Mouse (Mus musculus) midbrain, embryonic 10.5 days (tissue): ENCODE measurements around the gene Gm10563. TPM values are rescaled to one million over a fixed set of nuclear protein-coding genes. Genes with fewer than 3 reads are reported as not detected.

Source experiments
- polyA plus RNA-seq: library from polyadenylated mRNA; unstranded; fragments of >200 nt; fragmentation: Nextera tagmentation; extraction: Ambion mirVana; gene quantifications from 2 replicates; pipeline ENCODE4 v1.2.1, GENCODE M21; 2016

The Gm10563 gene
- polyA plus RNA-seq, 1 experiment from 2014 or later, result not detected

Other genes starting within 250 kb of the Gm10563 start
- not detected in 2 replicates for gene Gabrd, start 247.3 kb downstream of the Gm10563 start, polyA plus RNA-seq
- 7.8 and 8.9 TPM in 2 replicates for gene Cfap74, start 236.2 kb downstream of the Gm10563 start, polyA plus RNA-seq
- 0.14 TPM in 1 of 2 replicates, not detected in the other for gene Tmem52, start 176.3 kb downstream of the Gm10563 start, polyA plus RNA-seq
- 630 and 714 TPM in 2 replicates for gene Gnb1, start 154.0 kb downstream of the Gm10563 start, polyA plus RNA-seq
- 105 and 110 TPM in 2 replicates for gene Nadk, start 83.0 kb downstream of the Gm10563 start, polyA plus RNA-seq
- gene Slc35e2, start 44.0 kb downstream of the Gm10563 start, polyA plus RNA-seq, result 11.9 and 13.4 TPM in 2 replicates
- 79.6 and 82.3 TPM in 2 replicates for gene Cdk11b, start 20.6 kb downstream of the Gm10563 start, polyA plus RNA-seq
- 4.7 TPM in 2 replicates for gene Mmp23, start 8.0 kb upstream of the Gm10563 start, polyA plus RNA-seq
- gene Mib2, start 23.8 kb upstream of the Gm10563 start, polyA plus RNA-seq, result 22.0 and 22.5 TPM in 2 replicates
- gene Fndc10, start 48.9 kb upstream of the Gm10563 start, polyA plus RNA-seq, result 0.98 and 1.1 TPM in 2 replicates
- gene Ssu72, start 59.4 kb upstream of the Gm10563 start, polyA plus RNA-seq, result 167 and 169 TPM in 2 replicates
- gene Tmem240, start 89.4 kb upstream of the Gm10563 start, polyA plus RNA-seq, result 0.65 and 1.2 TPM in 2 replicates
- gene Atad3a, start 115.7 kb upstream of the Gm10563 start, polyA plus RNA-seq, result 115 and 129 TPM in 2 replicates
- gene Vwa1, start 129.3 kb upstream of the Gm10563 start, polyA plus RNA-seq, result 12.2 and 13.1 TPM in 2 replicates
- 0.31 and 0.45 TPM in 2 replicates for gene Tmem88b, start 140.5 kb upstream of the Gm10563 start, polyA plus RNA-seq
- not detected in 2 replicates for gene Ankrd65, start 145.0 kb upstream of the Gm10563 start, polyA plus RNA-seq
- 235 and 260 TPM in 2 replicates for gene Mrpl20, start 157.5 kb upstream of the Gm10563 start, polyA plus RNA-seq
- 161 and 171 TPM in 2 replicates for gene Ccnl2, start 167.1 kb upstream of the Gm10563 start, polyA plus RNA-seq
- 159 and 172 TPM in 2 replicates for gene Aurkaip1, start 185.9 kb upstream of the Gm10563 start, polyA plus RNA-seq
- gene Mxra8, start 194.3 kb upstream of the Gm10563 start, polyA plus RNA-seq, result 50.7 and 53.1 TPM in 2 replicates
- 5.0 and 5.4 TPM in 2 replicates for gene Dvl1, start 202.0 kb upstream of the Gm10563 start, polyA plus RNA-seq
- gene Tas1r3, start 218.0 kb upstream of the Gm10563 start, polyA plus RNA-seq, result 0.22 and 0.41 TPM in 2 replicates
- gene Cptp, start 224.0 kb upstream of the Gm10563 start, polyA plus RNA-seq, result 21.6 and 24.6 TPM in 2 replicates
- gene Ints11, start 224.1 kb upstream of the Gm10563 start, polyA plus RNA-seq, result 114 and 116 TPM in 2 replicates
- gene Pusl1, start 246.4 kb upstream of the Gm10563 start, polyA plus RNA-seq, result 50.7 and 53.4 TPM in 2 replicates
- gene Acap3, start 246.4 kb upstream of the Gm10563 start, polyA plus RNA-seq, result 24.3 and 38.4 TPM in 2 replicates